Mouse (Mus musculus) layer of hippocampus, adult 6 months (tissue): Measurements from ENCODE around the gene Dclk3. TPM values are rescaled to one million over a fixed set of nuclear protein-coding genes. Genes with fewer than 3 reads are reported as not detected.

ENCODE experiments used
- long read RNA-seq, 2 experiments: library from polyadenylated mRNA; unstranded; transcript quantifications; one replicate each; pipeline ENCODE4 v2.0.0; 2019 to 2020
- polyA plus RNA-seq: library from polyadenylated mRNA; unstranded; fragments of <200 nt; fragmentation: Nextera tagmentation; gene quantifications from 2 replicates; pipeline ENCODE4 v1.2.3, GENCODE M21; 2021

Gene Dclk3
- polyA plus RNA-seq, result 6.6 and 7.3 TPM in 2 replicates
- long read RNA-seq, experiment 1, transcript Dclk3-201 (5 exons, 3,005 nt), result major isoform, 14 of 20 reads
- long read RNA-seq, experiment 1, partial matches to known transcripts, result 6 of 20 reads
- long read RNA-seq, experiment 1, other reads (novel, unspliced or antisense), result 0 of 20 reads
- long read RNA-seq, experiment 2, transcript Dclk3-201 (5 exons, 3,005 nt), result major isoform, 117 of 132 reads
- long read RNA-seq, experiment 2, partial matches to known transcripts, result 14 of 132 reads
- long read RNA-seq, experiment 2, other reads (novel, unspliced or antisense), result 1 of 132 reads

GRCm38 (mm10) chr9:111438904-111439835 is at the start of gene Dclk3:
Gene Dclk3 (plus strand): TSS chr9:111439081.

Other genes with a start within 250 kb of the Dclk3 start
- 4.8 and 6.1 TPM in 2 replicates for gene Mlh1, start 167.3 kb upstream of the Dclk3 start, polyA plus RNA-seq
- gene Epm2aip1, start 167.2 kb upstream of the Dclk3 start, polyA plus RNA-seq, result 18.4 and 23.5 TPM in 2 replicates
- 7.8 and 13.6 TPM in 2 replicates for gene Trank1, start 127.3 kb upstream of the Dclk3 start, polyA plus RNA-seq